Mouse (Mus musculus) liver, postnatal 0 days (tissue): ENCODE measurements at regions not wholly inside any gene's neighbourhood (a gene's known extent, or its start where the extent isn't known, plus 50 kb on each side); places are given as distances from the start of the nearest gene placed in this dataset.
A peak's percentile ranks its signal among the peaks of the same experiment; 100 is the strongest.

Experiments used
- ATAC-seq: fragments of 200-750 bp; cut with Nextera tagmentation; 2 replicates; pipeline ENCODE4 v1.8.0; 2017; ENCODE audit warnings: mild to moderate bottlenecking, moderate library complexity
- DNase-seq: peaks from one replicate; pipeline ENCODE4 v3.0.0-alpha.2; 2016
- H3K27ac ChIP-seq: fragments of 300-500 bp; sonication (generic); 2 replicates; pipeline ENCODE4 v1.5.1; 2014; ENCODE audit warnings: antibody characterized with exemption, moderate library complexity, mild to moderate bottlenecking, low read depth
- H3K27me3 ChIP-seq: fragments of 300-500 bp; sonication (generic); 2 replicates; pipeline ENCODE4 v1.6.1; 2014; ENCODE audit warnings: low read length, control low read depth, mixed read lengths; ENCODE audit not compliant: insufficient read depth
- H3K36me3 ChIP-seq: fragments of 300-500 bp; sonication (generic); replicated peaks from 2 replicates; pipeline ENCODE4 v1.6.1; 2014; ENCODE audit warnings: mild to moderate bottlenecking, control low read depth, low read length, moderate library complexity, mixed read lengths; ENCODE audit not compliant: insufficient read depth
- H3K4me1 ChIP-seq: fragments of 300-500 bp; sonication (generic); 2 replicates; pipeline ENCODE4 v1.6.1; 2014; ENCODE audit warnings: antibody characterized with exemption, mild to moderate bottlenecking, control low read depth; ENCODE audit not compliant: insufficient read depth
- H3K4me2 ChIP-seq: fragments of 300-500 bp; sonication (generic); 2 replicates; pipeline ENCODE4 v1.6.1; 2014; ENCODE audit warnings: low read depth, mild to moderate bottlenecking, low read length, moderate library complexity, mixed read lengths
- H3K4me3 ChIP-seq: fragments of 300-500 bp; sonication (generic); 2 replicates; pipeline ENCODE4 v1.5.1; 2014; ENCODE audit warnings: low read depth, low read length
- H3K9ac ChIP-seq: fragments of 300-500 bp; sonication (generic); replicated peaks from 2 replicates; pipeline ENCODE4 v1.6.1; 2014; ENCODE audit warnings: mild to moderate bottlenecking, moderate library complexity
- H3K9me3 ChIP-seq: fragments of 300-500 bp; sonication (generic); 2 replicates; pipeline ENCODE4 v1.6.1; 2016; ENCODE audit warnings: mild to moderate bottlenecking, control low read depth, low read length, mixed read lengths
- CTCF ChIP-seq: sonication (generic); IDR thresholded peaks from 2 replicates; pipeline ENCODE4 v1.5.1; 2016; ENCODE audit warnings: antibody characterized with exemption, low read depth
- EP300 ChIP-seq: IDR thresholded peaks from 2 replicates; pipeline ENCODE4 v1.6.1; 2016; ENCODE audit warnings: antibody characterized with exemption, low read depth, mild to moderate bottlenecking
- WGBS: fragments of 180-500 bp; shearing (Covaris S2); extraction: QIAGEN DNeasy Blood & Tissue Kit; methylation state at CpG from one replicate; pipeline ENCODE4 v1.1.7; 2014; ENCODE audit not compliant: insufficient replicate concordance; 5-methylcytosine and 5-hydroxymethylcytosine counted together

DNA sequence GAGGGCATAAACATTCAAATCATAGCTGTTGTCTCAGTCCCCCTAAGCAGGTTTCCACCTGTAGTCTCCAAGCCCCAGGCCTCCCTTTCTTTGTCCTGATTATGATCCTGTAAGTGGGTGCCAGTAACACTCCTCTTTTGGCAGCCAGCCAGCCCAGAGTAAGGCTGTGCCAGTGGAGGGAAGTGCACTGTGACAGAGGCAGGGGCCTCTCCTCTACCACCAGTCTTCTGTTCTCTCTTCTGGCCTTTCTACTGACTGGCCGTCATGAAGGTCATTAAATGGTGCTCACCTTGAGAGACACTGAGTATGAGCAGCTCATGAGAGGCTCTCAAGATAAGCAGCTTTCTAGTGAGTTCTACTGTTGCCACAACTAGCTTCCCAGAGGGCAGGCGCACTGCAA lies 63.5 kb upstream of the Met start:
- Histone ChIP-seq H3K4me1 (no peaks in the 10 kb centered on the region), H3K27ac (no peak overlapping the region), H3K9ac (no peak overlapping the region), H3K4me2 (no peak overlapping the region), H3K9me3 (no peaks in the 10 kb centered on the region), H3K4me3 (no peak overlapping the region), H3K27me3 (no peaks in the 10 kb centered on the region), H3K36me3 (no peaks in the 10 kb centered on the region)
- ATAC-seq (no peak), DNase-seq (peak; percentile 46)
- WGBS = 74% methylated on average over 2 of the region's 2 CpGs
- TF ChIP-seq EP300 = no peak
- TF ChIP-seq CTCF = no peak

DNA sequence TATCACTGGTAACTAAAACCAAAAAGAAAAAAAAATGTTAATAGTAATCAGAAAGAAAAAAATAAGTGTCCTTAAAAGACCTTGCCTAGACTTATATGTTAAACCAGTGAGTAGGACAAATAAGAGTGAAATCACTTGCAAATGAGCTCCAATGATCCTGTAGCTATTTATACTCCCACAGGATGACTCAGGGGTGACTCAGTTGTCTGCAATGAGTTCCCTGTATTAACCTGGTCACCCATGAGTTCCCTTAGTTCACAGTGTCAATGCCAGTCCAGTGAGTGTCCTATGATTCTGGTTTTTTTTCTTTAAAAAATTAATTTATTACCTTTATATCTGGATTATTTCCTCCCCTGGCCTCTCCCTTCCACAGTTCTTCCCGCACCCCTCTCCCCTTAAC lies 55.5 kb upstream of the Met start:
- no peaks in the 10 kb centered on the region for H3K9me3 ChIP-seq
- no peak overlapping the region for H3K9ac ChIP-seq
- TF ChIP-seq CTCF (no peak), EP300 (no peak)
- no peak overlapping the region for H3K4me2 ChIP-seq
- no peak overlapping the region for H3K27ac ChIP-seq
- 0 out of 2 replicates have a peak, but pooled peaks cover 8% of the 10 kb centered on the region for H3K4me1 ChIP-seq
- H3K36me3 ChIP-seq = no peaks in the 10 kb centered on the region
- DNase-seq (no peak), ATAC-seq (no peak)
- whole genome bisulfite sequencing = 78% methylated on average over 1 of the region's 1 CpGs
- H3K27me3 ChIP-seq = no peaks in the 10 kb centered on the region
- H3K4me3 ChIP-seq = no peak overlapping the region

DNA sequence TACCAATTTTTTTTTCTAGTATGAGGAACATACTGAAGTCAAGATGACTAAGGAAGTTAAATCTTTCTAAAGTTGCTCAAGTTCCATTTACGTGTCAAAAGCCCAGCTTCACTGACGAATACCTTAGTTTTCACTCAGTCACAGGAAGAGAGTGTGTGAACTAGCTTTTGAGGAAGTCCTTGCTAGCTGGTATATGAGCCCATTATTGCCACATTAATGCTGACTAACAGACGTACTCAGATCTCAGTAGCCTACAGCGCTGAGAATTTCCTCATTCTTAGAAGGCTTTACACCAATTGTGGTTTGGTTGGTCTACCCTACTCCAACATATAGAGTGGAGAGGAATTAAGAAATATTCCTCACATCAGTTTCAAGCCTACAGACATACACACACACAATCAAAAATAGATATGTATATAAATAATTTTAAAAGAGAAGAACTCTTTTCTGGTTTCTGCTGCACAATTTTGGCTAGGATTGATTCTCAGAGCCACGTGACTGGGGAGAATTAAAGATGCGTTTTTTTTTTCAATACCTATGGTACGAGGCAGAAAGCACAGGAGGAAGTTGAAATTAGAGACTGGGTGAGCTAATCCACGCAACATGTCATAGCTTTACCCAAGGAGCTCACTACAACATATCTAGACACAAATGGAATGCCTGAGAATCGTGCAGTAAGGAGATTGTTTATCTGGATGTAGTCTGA lies 53.7 kb upstream of the Met start:
- peak; percentile 80 for ATAC-seq

DNA sequence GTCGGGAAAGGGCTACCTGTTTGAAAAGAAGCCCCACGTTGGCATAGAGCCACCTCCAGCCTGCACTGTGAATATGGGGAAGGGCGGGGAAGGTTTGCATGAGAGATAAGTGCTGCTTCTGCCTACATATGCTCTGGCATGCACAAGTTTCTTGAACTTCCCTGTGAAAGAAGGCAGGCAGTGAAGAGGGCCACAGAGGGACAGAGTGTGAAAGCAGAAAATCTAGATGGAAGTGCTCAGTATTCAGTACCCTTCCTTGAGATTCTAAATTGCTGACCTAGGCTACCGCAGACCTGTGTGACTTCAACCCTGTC lies 53.2 kb upstream of the Met start:
- peak overlapping the region; percentile 48 for H3K4me2 ChIP-seq
- TF ChIP-seq CTCF = no peak
- no peak for TF ChIP-seq EP300
- H3K36me3 ChIP-seq = no peaks in the 10 kb centered on the region
- H3K27ac ChIP-seq = 0 out of 2 replicates have a peak overlapping the region, but pooled peaks have one; percentile 11
- H3K27me3 ChIP-seq = no peaks in the 10 kb centered on the region
- ATAC-seq (peak; percentile 27; the same call in 1 of the 2 replicates), DNase-seq (peak; percentile 13)
- WGBS = 34% methylated on average over 4 of the region's 4 CpGs
- H3K4me1 ChIP-seq = 0 out of 2 replicates have a peak, but pooled peaks cover 8% of the 10 kb centered on the region
- H3K9ac ChIP-seq = no peak overlapping the region
- H3K4me3 ChIP-seq = no peak overlapping the region
- H3K9me3 ChIP-seq = no peaks in the 10 kb centered on the region

More for the DNA sequence above, 53.7 kb upstream of the Met start:
- DNase-seq = no peak
- Histone ChIP-seq H3K36me3 (no peaks in the 10 kb centered on the region), H3K9me3 (no peaks in the 10 kb centered on the region), H3K27me3 (no peaks in the 10 kb centered on the region), H3K4me1 (0 out of 2 replicates have a peak, but pooled peaks cover 8% of the 10 kb centered on the region), H3K4me3 (no peak overlapping the region), H3K4me2 (peak overlapping the region; percentile 48), H3K27ac (0 out of 2 replicates have a peak overlapping the region, but pooled peaks have one; percentile 11), H3K9ac (no peak overlapping the region)
- 34% methylated on average over 9 of the region's 9 CpGs for WGBS
- TF ChIP-seq EP300 = no peak
- TF ChIP-seq CTCF = no peak
